Mouse (Mus musculus) kidney, postnatal 36 days (tissue): ENCODE data around the gene Plek.
A peak's percentile ranks its signal among the peaks of the same experiment; 100 is the strongest.

Experiments used
- DNase-seq, 2 experiments: peaks; one replicate each; pipeline ENCODE4 v3.0.0; 2021 to 2022; ENCODE audit warnings: mixed read lengths in 2 of 2

Plek gene

GRCm38 (mm10) chr11:17000353-17001334 lies 51.5 kb downstream of the Plek start:
- peak in 1 of 2 experiments; percentile 2 for DNase-seq

GRCm38 (mm10) chr11:16999933-17000332 lies 52.2 kb downstream of the Plek start:
- no peak for DNase-seq

GRCm38 (mm10) chr11:16999387-16999786 lies 52.8 kb downstream of the Plek start:
- DNase-seq = no peak

GRCm38 (mm10) chr11:16997465-16997864 lies 54.7 kb downstream of the Plek start:
- no peak for DNase-seq

GRCm38 (mm10) chr11:16996818-16997217 lies 55.4 kb downstream of the Plek start:
- DNase-seq = no peak

GRCm38 (mm10) chr11:16992880-16993279 lies 59.3 kb downstream of the Plek start:
- DNase-seq = no peak

- no peak for DNase-seq
These were observed 62.3 kb downstream of the Plek start for GRCm38 (mm10) chr11:16989885-16990284.

GRCm38 (mm10) chr11:16987745-16988328 lies 64.3 kb downstream of the Plek start:
- no peak for DNase-seq

GRCm38 (mm10) chr11:16986550-16987187 lies 65.5 kb downstream of the Plek start:
- no peak for DNase-seq

- peak in 1 of 2 experiments; percentile 15 for DNase-seq
These were observed 73.9 kb downstream of the Plek start for GRCm38 (mm10) chr11:16978161-16978707.

- DNase-seq = no peak
These were observed 74.6 kb downstream of the Plek start for GRCm38 (mm10) chr11:16977611-16978010.

- peak; percentile 8 to 36 for DNase-seq
These were observed 75.2 kb downstream of the Plek start for GRCm38 (mm10) chr11:16976937-16977336.

- no peak for DNase-seq
These were observed 79.1 kb downstream of the Plek start for GRCm38 (mm10) chr11:16973086-16973485.

GRCm38 (mm10) chr11:16972027-16972426 lies 80.2 kb downstream of the Plek start:
- DNase-seq = no peak

GRCm38 (mm10) chr11:16969650-16970049 lies 82.5 kb downstream of the Plek start:
- DNase-seq = no peak

- DNase-seq = peak in 1 of 2 experiments; percentile 42
These were observed 84.4 kb downstream of the Plek start for GRCm38 (mm10) chr11:16967806-16968205.

- DNase-seq = no peak
These were observed 93.7 kb downstream of the Plek start for GRCm38 (mm10) chr11:16958520-16958919.

- no peak for DNase-seq
These were observed 95.2 kb downstream of the Plek start for GRCm38 (mm10) chr11:16957030-16957429.

GRCm38 (mm10) chr11:16956115-16956862 lies 95.9 kb downstream of the Plek start:
- no peak for DNase-seq

- no peak for DNase-seq
These were observed 100.5 kb downstream of the Plek start for GRCm38 (mm10) chr11:16951761-16952010.

GRCm38 (mm10) chr11:16950976-16951760 lies 101.0 kb downstream of the Plek start, which contains the start of gene Fbxo48:
Gene Fbxo48, plus strand, starts transcription at chr11:16951375.
- DNase-seq = peak; percentile 97 to 98
